Mouse (Mus musculus) bone marrow, adult 2 months (tissue): Measurements from ENCODE around the gene Ddi2. TPM values are rescaled to one million over a fixed set of nuclear protein-coding genes. Genes with fewer than 3 reads are reported as not detected.
A peak's percentile ranks its signal among the peaks of the same experiment; 100 is the strongest.

Experiments
- H3K27ac ChIP-seq: fragments of 200-500 bp; 2 replicates; pipeline ENCODE4 v1.5.1; 2012; ENCODE audit warnings: low read depth, mild to moderate bottlenecking, control low read depth, inconsistent platforms, low read length; ENCODE audit not compliant: control insufficient read depth, poor library complexity, insufficient read depth
- H3K4me1 ChIP-seq: fragments of 200-500 bp; 2 replicates; pipeline ENCODE4 v1.6.1; 2011; ENCODE audit warnings: low read length; ENCODE audit not compliant: control insufficient read depth, insufficient read depth
- H3K4me3 ChIP-seq: fragments of 200-500 bp; replicated peaks from 2 replicates; pipeline ENCODE3; 2011; ENCODE audit warnings: mild to moderate bottlenecking, low read depth, low read length, control low read depth; ENCODE audit not compliant: control insufficient read depth
- CTCF ChIP-seq: fragments of 200-500 bp; IDR thresholded peaks from 2 replicates; pipeline ENCODE4 v1.5.1; 2011; ENCODE audit warnings: low read length, control low read depth; ENCODE audit not compliant: control insufficient read depth, insufficient read depth
- POLR2A ChIP-seq: fragments of 200-500 bp; IDR thresholded peaks from 2 replicates; pipeline ENCODE4 v1.6.1; 2011; ENCODE audit warnings: low read depth, mild to moderate bottlenecking, control low read depth, low read length, borderline replicate concordance; ENCODE audit not compliant: control insufficient read depth
- WGBS: fragments of 180-500 bp; shearing (Covaris S2); methylation state at CpG from one replicate; pipeline ENCODE4 v1.1.7; 2018; 5-methylcytosine and 5-hydroxymethylcytosine counted together
- polyA plus RNA-seq: library from polyadenylated mRNA; stranded (reverse); fragments of >200 nt; gene quantifications from 2 replicates; pipeline ENCODE4 v1.2.4, GENCODE M21; 2011; ENCODE audit warnings: low replicate concordance; ENCODE audit not compliant: missing spikeins, insufficient read depth, insufficient read length

Ddi2 gene
- polyA plus RNA-seq, 1 experiment = 20.4 TPM

DNA sequence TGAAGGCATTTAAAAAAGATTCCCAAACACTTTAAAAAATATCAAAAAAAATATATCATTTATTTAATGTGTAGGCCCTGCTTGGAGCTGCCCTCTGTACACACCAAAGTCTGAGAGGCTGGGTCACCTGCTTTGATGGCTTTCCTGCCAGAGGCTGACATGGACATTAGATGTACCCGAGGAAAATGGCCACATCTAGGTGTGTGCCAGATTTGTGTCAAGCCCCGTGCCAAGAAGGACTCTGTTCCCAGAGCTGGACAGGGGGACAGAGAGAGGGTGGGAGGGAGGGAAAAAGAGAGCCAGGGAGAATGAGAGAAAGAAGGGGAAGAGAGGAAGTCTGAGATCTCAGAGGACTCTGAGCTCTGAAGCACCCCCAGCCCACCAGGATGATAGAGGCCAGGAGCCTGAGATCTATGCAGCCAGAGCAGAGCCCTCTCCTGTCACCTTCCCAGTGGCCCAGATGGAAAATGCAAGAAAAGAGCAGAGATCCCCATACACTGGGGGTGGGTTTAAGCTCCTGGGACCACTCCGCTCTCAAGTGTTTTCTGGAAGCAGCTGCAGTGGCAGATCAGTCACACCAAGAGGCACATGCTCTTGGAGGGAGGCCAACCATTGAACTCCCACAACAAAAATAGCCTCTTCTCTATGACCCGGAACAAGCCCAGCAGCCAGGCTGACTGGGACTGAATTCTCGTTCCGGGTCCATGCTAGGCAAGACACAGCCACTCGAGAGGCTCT, 79.9 kb downstream of the Ddi2 start:
- no peaks in the 10 kb centered on the region for H3K4me1 ChIP-seq
- H3K27ac ChIP-seq = no peak overlapping the region; the same call in 1 of the 2 replicates
- H3K4me3 ChIP-seq = no peak overlapping the region
- WGBS = 55% methylated on average over 7 of the region's 7 CpGs
- TF ChIP-seq POLR2A (no peak), CTCF (no peak)

DNA sequence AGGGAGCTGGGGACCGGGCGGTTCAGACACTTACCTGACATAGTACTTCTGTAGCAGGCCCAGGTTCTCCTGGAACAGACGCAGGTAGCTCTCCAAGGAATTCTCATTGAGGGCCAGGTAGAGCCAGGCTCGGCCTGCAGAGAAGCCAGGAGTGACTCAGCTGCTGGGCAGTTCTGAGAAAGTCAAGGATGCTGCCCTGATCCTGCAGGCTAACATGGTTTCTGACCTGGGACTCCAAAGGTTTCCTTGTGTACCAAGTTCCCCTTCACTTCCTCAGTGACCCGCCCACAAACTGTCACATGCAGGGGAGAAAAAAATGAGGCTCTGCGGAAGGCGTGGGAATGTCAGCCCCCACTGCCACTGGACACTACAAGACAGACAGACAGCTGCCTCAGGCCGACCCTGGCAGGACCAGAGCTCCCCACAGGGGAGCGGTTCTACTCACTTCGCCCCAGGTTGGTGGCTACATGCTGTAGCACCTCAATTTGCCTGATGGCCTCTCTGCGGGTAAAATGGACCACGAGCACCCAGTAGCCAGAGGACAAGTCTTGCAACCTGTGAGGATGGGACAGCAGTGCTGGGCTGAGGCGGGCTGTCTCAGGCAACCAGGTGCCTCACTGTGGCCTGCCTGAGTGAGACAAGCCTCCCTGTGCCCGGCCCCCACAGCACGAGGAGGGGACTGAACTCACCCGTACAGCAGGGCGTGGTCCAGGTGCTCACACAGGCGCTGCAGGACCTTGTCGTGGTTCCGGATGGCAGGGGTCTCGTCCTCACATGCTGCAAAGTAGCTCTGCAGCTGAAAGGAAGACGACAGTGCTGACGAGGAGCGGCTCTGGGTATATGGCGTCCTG, 81.0 kb downstream of the Ddi2 start:
- TF ChIP-seq CTCF (no peak), POLR2A (no peak)
- 87% methylated on average over 25 of the region's 25 CpGs for WGBS
- no peaks in the 10 kb centered on the region for H3K4me1 ChIP-seq
- no peak overlapping the region; the same call in 1 of the 2 replicates for H3K27ac ChIP-seq
- no peak overlapping the region for H3K4me3 ChIP-seq

DNA sequence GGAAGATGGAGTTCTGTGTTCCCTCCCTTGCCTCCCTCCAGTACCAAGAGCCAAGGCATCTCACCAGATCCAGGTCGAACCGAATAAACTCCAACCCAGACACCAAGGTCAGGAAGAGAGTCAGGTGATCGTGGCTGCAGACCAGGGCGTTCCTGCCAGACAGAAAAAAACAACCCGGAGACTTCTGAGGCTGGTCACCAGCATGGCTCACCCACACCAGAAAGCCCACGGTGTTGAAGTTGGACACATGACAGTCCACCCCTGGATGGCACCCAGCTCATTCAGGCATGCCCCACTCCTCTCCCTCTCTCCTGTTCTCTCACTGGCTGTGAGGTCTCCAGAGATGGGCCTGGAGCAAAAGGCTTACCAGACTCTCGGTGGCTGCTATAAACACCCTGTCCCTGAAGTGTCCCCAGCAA, 81.9 kb downstream of the Ddi2 start:
- 87% methylated on average over 7 of the region's 7 CpGs for WGBS
- no peak overlapping the region for H3K4me3 ChIP-seq
- no peak for TF ChIP-seq POLR2A
- TF ChIP-seq CTCF = no peak
- H3K27ac ChIP-seq = peak overlapping the region; percentile 14; the same call in 1 of the 2 replicates
- no peaks in the 10 kb centered on the region for H3K4me1 ChIP-seq

DNA sequence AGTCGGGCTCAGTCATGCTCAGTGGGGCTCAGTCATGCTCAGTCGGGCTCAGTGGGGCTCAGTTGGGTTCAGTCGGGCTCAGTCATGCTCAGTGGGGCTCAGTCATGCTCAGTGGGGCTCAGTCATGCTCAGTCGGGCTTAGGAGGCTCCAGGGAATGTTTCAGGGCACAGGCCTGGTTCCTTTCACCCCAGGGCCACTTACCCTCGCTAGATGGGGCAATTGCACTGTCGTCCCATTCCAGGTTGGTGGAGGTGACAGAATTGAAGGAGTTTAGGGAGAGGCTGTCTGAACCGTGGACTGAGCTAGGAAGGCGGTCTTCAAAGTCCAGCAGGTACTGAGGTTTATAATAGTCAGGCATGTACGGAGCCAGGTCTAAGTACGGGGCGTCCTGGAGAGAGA, 83.7 kb downstream of the Ddi2 start:
- 75% methylated on average over 11 of the region's 11 CpGs for WGBS
- Histone ChIP-seq H3K4me3 (no peak overlapping the region), H3K27ac (no peak overlapping the region), H3K4me1 (no peaks in the 10 kb centered on the region)
- no peak for TF ChIP-seq POLR2A
- TF ChIP-seq CTCF = no peak

DNA sequence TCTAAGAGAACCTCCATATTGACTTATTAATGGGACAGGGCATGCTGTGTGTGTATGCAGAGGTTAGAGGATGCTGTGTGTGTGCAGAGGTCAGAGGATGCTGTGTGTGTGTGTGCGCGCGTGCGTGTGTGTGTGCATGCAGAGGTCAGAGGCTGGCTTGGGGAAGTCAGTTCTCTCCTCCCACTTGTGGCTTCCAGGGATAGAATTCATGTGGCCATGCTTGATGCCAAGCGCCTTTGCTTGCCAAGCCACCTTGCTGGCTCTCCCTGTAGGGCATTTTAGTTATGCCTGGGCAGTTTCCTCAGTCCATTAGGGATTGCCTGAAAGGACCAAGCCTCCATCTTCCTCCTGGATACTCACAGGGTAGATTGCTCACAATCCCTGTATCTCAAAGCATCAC, 86.5 kb downstream of the Ddi2 start:
- TF ChIP-seq CTCF (no peak), POLR2A (no peak)
- Histone ChIP-seq H3K4me1 (no peaks in the 10 kb centered on the region), H3K27ac (no peak overlapping the region), H3K4me3 (no peak overlapping the region)
- WGBS = 91% methylated on average over 5 of the region's 5 CpGs

DNA sequence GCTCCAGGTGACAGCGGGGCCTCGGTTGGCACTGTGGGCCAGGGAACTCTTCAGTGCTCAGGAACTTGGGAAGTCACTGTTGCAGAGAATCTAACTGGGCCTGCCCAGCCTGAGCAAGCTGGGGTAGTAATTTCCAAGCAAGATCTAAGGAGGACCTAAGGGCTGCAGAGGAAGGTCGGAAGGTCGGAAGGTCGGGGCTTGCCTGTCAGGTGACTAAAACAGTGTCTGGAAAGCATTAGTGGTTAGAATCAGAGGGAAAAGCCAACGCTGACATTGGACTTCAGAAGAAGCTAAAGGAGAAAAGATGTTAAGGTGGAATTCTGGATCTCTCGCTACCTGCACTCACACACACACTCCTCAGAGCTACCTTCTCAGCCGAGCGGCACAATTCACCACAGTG, 87.2 kb downstream of the Ddi2 start:
- no peaks in the 10 kb centered on the region for H3K4me1 ChIP-seq
- TF ChIP-seq POLR2A (no peak), CTCF (no peak)
- H3K27ac ChIP-seq = no peak overlapping the region
- no peak overlapping the region for H3K4me3 ChIP-seq
- WGBS = 87% methylated on average over 9 of the region's 9 CpGs

DNA sequence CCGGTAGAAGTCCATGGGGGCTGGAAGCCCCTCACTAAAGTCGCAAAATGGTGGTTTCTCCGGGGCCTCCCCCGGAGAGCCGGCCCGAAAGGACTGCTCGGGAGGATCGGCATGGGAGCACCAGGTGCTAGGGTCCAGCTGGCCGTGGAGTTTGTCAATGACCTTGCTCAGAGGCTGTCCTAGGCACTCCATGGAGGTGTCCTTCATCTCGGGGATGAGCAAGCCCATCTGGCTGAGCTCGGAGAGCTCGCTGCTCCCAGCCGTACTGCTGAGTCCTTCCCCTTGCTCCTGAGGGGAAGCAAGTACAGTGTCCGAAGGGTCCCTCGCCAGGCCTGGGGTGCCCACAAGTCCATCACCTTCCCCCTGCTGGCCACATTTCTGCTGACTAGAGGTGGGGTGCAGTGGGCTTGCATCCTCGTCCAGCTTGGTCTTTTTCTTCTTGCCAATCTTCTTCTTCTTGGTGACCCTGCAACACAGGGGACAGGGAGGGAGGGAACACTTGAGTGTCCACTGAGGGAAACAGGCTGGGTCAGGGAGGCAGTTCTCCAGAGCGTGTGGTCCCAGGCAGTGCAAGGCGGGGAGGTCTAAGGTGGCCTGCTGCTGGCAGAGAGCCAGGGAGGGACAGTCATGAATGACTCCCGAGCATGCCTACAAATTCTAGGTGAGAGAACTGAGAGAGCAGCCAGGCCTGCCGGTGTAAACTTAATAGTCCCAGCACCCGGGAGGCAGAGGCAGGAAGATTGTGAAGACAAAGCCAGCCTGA, 90.9 kb downstream of the Ddi2 start:
- Histone ChIP-seq H3K4me1 (no peaks in the 10 kb centered on the region), H3K27ac (no peak overlapping the region), H3K4me3 (no peak overlapping the region)
- TF ChIP-seq CTCF (no peak), POLR2A (no peak)
- WGBS = 91% methylated on average over 21 of the region's 21 CpGs

DNA sequence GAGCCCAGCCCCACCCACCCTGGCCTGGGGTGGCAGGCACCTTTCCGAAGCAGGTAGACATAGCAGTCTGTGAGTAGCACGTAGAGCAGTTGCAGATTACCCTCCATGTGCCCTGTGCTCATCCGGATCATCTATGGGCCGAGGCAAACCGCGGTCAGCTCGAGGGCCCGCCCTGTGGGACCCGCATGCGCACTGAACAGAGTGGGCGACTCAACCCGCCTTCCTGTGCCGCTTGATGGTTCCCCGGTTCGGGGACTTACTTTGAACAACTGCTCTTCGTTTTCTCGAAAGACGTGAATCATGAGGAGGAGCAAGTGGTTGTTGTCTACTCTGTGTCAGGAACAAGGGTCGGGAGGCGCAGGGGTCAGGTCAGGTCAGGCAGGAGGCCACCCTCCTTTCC, 92.0 kb downstream of the Ddi2 start:
- Histone ChIP-seq H3K4me1 (no peaks in the 10 kb centered on the region), H3K4me3 (no peak overlapping the region), H3K27ac (no peak overlapping the region)
- TF ChIP-seq CTCF = no peak
- no peak for TF ChIP-seq POLR2A
- WGBS = 95% methylated on average over 20 of the region's 20 CpGs
